Mouse (Mus musculus) embryonic facial prominence, embryonic 11.5 days (tissue): ENCODE data around the gene Gpat3. TPM values are rescaled to one million over a fixed set of nuclear protein-coding genes. Genes with fewer than 3 reads are reported as not detected.

ENCODE experiments used
- ATAC-seq: fragments of 200-750 bp; cut with Nextera tagmentation; replicated peaks from 2 replicates; pipeline ENCODE4 v1.8.0; 2017; ENCODE audit warnings: low read depth; ENCODE audit not compliant: insufficient number of reproducible peaks, low FRiP score, low TSS enrichment
- DNase-seq: peaks from one replicate; pipeline ENCODE4 v3.0.0-alpha.2; 2015; ENCODE audit warnings: low spot score
- H3K27ac ChIP-seq: fragments of 300-500 bp; sonication (generic); replicated peaks from 2 replicates; pipeline ENCODE4 v1.5.1; 2014; ENCODE audit warnings: mild to moderate bottlenecking, low read depth, low read length, control low read depth
- H3K27me3 ChIP-seq: fragments of 300-500 bp; sonication (generic); 2 replicates; pipeline ENCODE4 v1.6.1; 2014; ENCODE audit warnings: mild to moderate bottlenecking, low read length, moderate library complexity, mixed read lengths; ENCODE audit not compliant: control insufficient read depth, insufficient read depth
- H3K36me3 ChIP-seq: fragments of 300-500 bp; sonication (generic); replicated peaks from 2 replicates; pipeline ENCODE4 v1.6.1; 2014; ENCODE audit warnings: low read depth, mild to moderate bottlenecking, low read length, moderate library complexity, mixed read lengths; ENCODE audit not compliant: control insufficient read depth, insufficient read depth
- H3K4me1 ChIP-seq: fragments of 300-500 bp; sonication (generic); 2 replicates; pipeline ENCODE4 v1.6.1; 2014; ENCODE audit warnings: low read length, mixed read lengths; ENCODE audit not compliant: control insufficient read depth, insufficient read depth
- H3K4me2 ChIP-seq: fragments of 300-500 bp; sonication (generic); 2 replicates; pipeline ENCODE4 v1.6.1; 2014; ENCODE audit warnings: low read depth, mild to moderate bottlenecking, control low read depth, low read length, moderate library complexity
- H3K4me3 ChIP-seq: fragments of 300-500 bp; sonication (generic); 2 replicates; pipeline ENCODE4 v1.5.1; 2014; ENCODE audit warnings: low read depth, low read length, control low read depth
- H3K9ac ChIP-seq: fragments of 300-500 bp; sonication (generic); replicated peaks from 2 replicates; pipeline ENCODE4 v1.6.1; 2014; ENCODE audit warnings: mild to moderate bottlenecking, control low read depth, low read length
- H3K9me3 ChIP-seq: fragments of 300-500 bp; sonication (generic); replicated peaks from 2 replicates; pipeline ENCODE4 v1.6.1; 2016; ENCODE audit warnings: mild to moderate bottlenecking, low read length, inconsistent platforms, mixed read lengths; ENCODE audit not compliant: control insufficient read depth
- WGBS: fragments of 180-500 bp; shearing (Covaris S2); extraction: QIAGEN DNeasy Blood & Tissue Kit; methylation state at CpG from one replicate; pipeline ENCODE4 v1.1.7; 2014; 5-methylcytosine and 5-hydroxymethylcytosine counted together
- polyA plus RNA-seq: library from polyadenylated mRNA; unstranded; fragments of >200 nt; fragmentation: Nextera tagmentation; extraction: Ambion mirVana; gene quantifications from 2 replicates; pipeline ENCODE4 v1.2.1, GENCODE M21; 2014

The Gpat3 gene
- 0.46 and 0.99 TPM in 2 replicates for polyA plus RNA-seq

- WGBS = under 1% methylated on average over 16 of the region's 16 CpGs
- Histone ChIP-seq H3K4me3 (peak within 1 kb of the TSS; percentile 46), H3K9me3 (no peaks in the 10 kb centered on the region), H3K4me1 (peaks cover 3% of the 10 kb centered on the region), H3K36me3 (no peaks in the 10 kb centered on the region), H3K4me2 (peak within 1 kb of the TSS; percentile 100), H3K27me3 (peaks cover 15% of the 10 kb centered on the region), H3K27ac (no peak within 1 kb of the TSS), H3K9ac (peak within 1 kb of the TSS; percentile 55)
- DNase-seq (no peak), ATAC-seq (no peak)
Measured at GRCm38 (mm10) chr5:100845485-100845847, at the start of gene Gpat3. Gene Gpat3 (plus strand): TSS chr5:100845713.

- Histone ChIP-seq H3K4me3 (peak within 1 kb of the TSS; percentile 75), H3K9ac (peak within 1 kb of the TSS; percentile 82), H3K4me2 (peak within 1 kb of the TSS; percentile 92), H3K36me3 (no peaks in the 10 kb centered on the region; the same call in none of the 2 replicates), H3K27ac (no peak within 1 kb of the TSS), H3K9me3 (no peaks in the 10 kb centered on the region), H3K4me1 (peaks cover 2% of the 10 kb centered on the region; the same call in 1 of the 2 replicates), H3K27me3 (no peaks in the 10 kb centered on the region)
- ATAC-seq = peak; percentile 95
- DNase-seq = peak; percentile 95
- WGBS = under 1% methylated on average over 67 of the region's 67 CpGs
Measured at GRCm38 (mm10) chr5:100798165-100798860, 47.2 kb upstream of the Gpat3 start, which contains the start of the genes Helq and Mrps18c. Gene Helq (minus strand): TSS chr5:100798598. Gene Mrps18c (plus strand): TSS chr5:100798627.

- Histone ChIP-seq H3K9ac (no peak overlapping the region), H3K9me3 (no peaks in the 10 kb centered on the region), H3K4me3 (no peak overlapping the region), H3K27me3 (no peaks in the 10 kb centered on the region), H3K27ac (no peak overlapping the region), H3K4me1 (no peaks in the 10 kb centered on the region), H3K4me2 (no peak overlapping the region), H3K36me3 (peaks cover 3% of the 10 kb centered on the region)
- WGBS = 72% methylated on average over 4 of the region's 4 CpGs
- no peak for ATAC-seq
- no peak for DNase-seq
Measured at GRCm38 (mm10) chr5:100818341-100818740, 27.2 kb upstream of the Gpat3 start.

GRCm38 (mm10) chr5:100819568-100820480 lies 25.7 kb upstream of the Gpat3 start:
- no peak overlapping the region; the same call in 1 of the 2 replicates for H3K27ac ChIP-seq
- peak; percentile 35 for DNase-seq

GRCm38 (mm10) chr5:100820483-100821184 lies 24.9 kb upstream of the Gpat3 start, which contains the start of gene Abraxas1:
Gene Abraxas1 (minus strand): TSS chr5:100820965.
- peak within 1 kb of the TSS; percentile 86 for H3K4me2 ChIP-seq
- peak within 1 kb of the TSS; percentile 81 for H3K4me3 ChIP-seq
- peak; percentile 88 for ATAC-seq
- no peaks in the 10 kb centered on the region for H3K9me3 ChIP-seq
- H3K36me3 ChIP-seq = no peaks in the 10 kb centered on the region; the same call in 1 of the 2 replicates
- H3K27ac ChIP-seq = peak within 1 kb of the TSS; percentile 70
- DNase-seq = peak; percentile 90
- WGBS = under 1% methylated on average over 63 of the region's 63 CpGs
- H3K9ac ChIP-seq = peak within 1 kb of the TSS; percentile 98
- H3K27me3 ChIP-seq = no peaks in the 10 kb centered on the region
- no peaks in the 10 kb centered on the region for H3K4me1 ChIP-seq

More at GRCm38 (mm10) chr5:100819568-100820480, 25.7 kb upstream of the Gpat3 start:
- H3K36me3 ChIP-seq = no peaks in the 10 kb centered on the region; the same call in 1 of the 2 replicates
- peak overlapping the region; percentile 98 for H3K9ac ChIP-seq
- WGBS = 28% methylated on average over 16 of the region's 16 CpGs
- ATAC-seq = no peak
- no peaks in the 10 kb centered on the region for H3K9me3 ChIP-seq
- H3K4me1 ChIP-seq = no peaks in the 10 kb centered on the region
- H3K4me3 ChIP-seq = peak overlapping the region; percentile 81
- no peaks in the 10 kb centered on the region for H3K27me3 ChIP-seq
- H3K4me2 ChIP-seq = peak overlapping the region; percentile 86

- no peak overlapping the region for H3K9ac ChIP-seq
- no peak overlapping the region for H3K27ac ChIP-seq
- ATAC-seq = no peak
- H3K4me2 ChIP-seq = peak overlapping the region; percentile 86; the same call in 1 of the 2 replicates
- no peaks in the 10 kb centered on the region for H3K9me3 ChIP-seq
- WGBS = 86% methylated on average over 8 of the region's 8 CpGs
- peak overlapping the region; percentile 81; the same call in 1 of the 2 replicates for H3K4me3 ChIP-seq
- no peaks in the 10 kb centered on the region for H3K36me3 ChIP-seq
- no peaks in the 10 kb centered on the region for H3K4me1 ChIP-seq
- DNase-seq = no peak
- H3K27me3 ChIP-seq = no peaks in the 10 kb centered on the region
Measured at GRCm38 (mm10) chr5:100821375-100821774, 24.1 kb upstream of the Gpat3 start.

- Histone ChIP-seq H3K4me1 (no peaks in the 10 kb centered on the region), H3K27me3 (no peaks in the 10 kb centered on the region), H3K4me3 (no peak overlapping the region), H3K9ac (no peak overlapping the region), H3K4me2 (no peak overlapping the region), H3K36me3 (no peaks in the 10 kb centered on the region), H3K9me3 (no peaks in the 10 kb centered on the region), H3K27ac (no peak overlapping the region)
- no peak for ATAC-seq
- 81% methylated on average over 7 of the region's 7 CpGs for whole genome bisulfite sequencing
- DNase-seq = no peak
Measured at GRCm38 (mm10) chr5:100822826-100823225, 22.7 kb upstream of the Gpat3 start.
